Mouse (Mus musculus) right cerebral cortex, adult 2 months (tissue): ENCODE results near the gene Gm3029.
"Not testable (repeated sequence)": the region's sequence is repeated elsewhere in the genome, so short reads cannot be mapped to it uniquely, and the experiment has no call there.

Experiments
- DNase-seq, 2 experiments: peaks; one replicate each; pipeline ENCODE4 v3.0.0; 2021 to 2022; ENCODE audit warnings: low spot score in 2 of 2

Gm3029 gene

GRCm38 (mm10) chr14:3931456-3931855 is at the start of gene Gm3029:
Gene Gm3029 (plus strand): TSS chr14:3931756.
- DNase-seq = not testable (repeated sequence)

GRCm38 (mm10) chr14:3883872-3884271 is 47.7 kb upstream of the Gm3029 start, which contains the start of gene Gm2916:
Gene Gm2916 (plus strand): TSS chr14:3884172.
- DNase-seq = not testable (repeated sequence)

GRCm38 (mm10) chr14:3963247-3963646 is 31.7 kb downstream of the Gm3029 start, which contains the start of gene Gm3095:
Gene Gm3095 (plus strand): TSS chr14:3963547.
- DNase-seq = not testable (repeated sequence)
